Mouse (Mus musculus) left cerebral cortex, postnatal 4 days (tissue): ENCODE results near the gene Olfr406. TPM values are rescaled to one million over a fixed set of nuclear protein-coding genes. Genes with fewer than 3 reads are reported as not detected.

Experiments
- DNase-seq: peaks from one replicate; pipeline ENCODE4 v3.0.0-alpha.2; 2022
- intact Hi-C: fragments of 180-260 bp; cut with DNase I; formaldehyde crosslinking; loops from one replicate; pipeline ENCODE4 v1.15.1; 2025
- total RNA-seq, 2 experiments: library from RNA; stranded (reverse); gene quantifications; 2 replicates each; pipeline ENCODE4 v1.2.3; 2021

The Olfr406 gene
- not detected for total RNA-seq

GRCm38 (mm10) chr11:74259508-74259907 lies at the start of gene Olfr406:
Gene Olfr406, plus strand, starts transcription at chr11:74259808.
- DNase-seq: no peak
- intact Hi-C loops: no loop called here

- intact Hi-C loops: no loop called here
- no peak for DNase-seq
Measured at GRCm38 (mm10) chr11:74211279-74211678, 48.3 kb upstream of the Olfr406 start, which contains the start of gene Olfr43. Gene Olfr43, minus strand, starts transcription at chr11:74211379.

- intact Hi-C loops: no loop called here
- DNase-seq: no peak
Measured at GRCm38 (mm10) chr11:74241201-74241600, 18.4 kb upstream of the Olfr406 start.

GRCm38 (mm10) chr11:74283436-74283835 lies 23.8 kb downstream of the Olfr406 start, which contains the start of gene Olfr59:
Gene Olfr59, plus strand, starts transcription at chr11:74283736.
- intact Hi-C loops: no loop called here
- DNase-seq: no peak

GRCm38 (mm10) chr11:74287256-74287655 lies 27.6 kb downstream of the Olfr406 start:
- intact Hi-C loops: no loop called here
- DNase-seq: no peak

Other genes with a start within 250 kb of the Olfr406 start
- gene Olfr139, start 203.3 kb upstream of the Olfr406 start, total RNA-seq: not detected
- gene Olfr399, start 203.2 kb upstream of the Olfr406 start, total RNA-seq: not detected
- gene Zfp616, start 189.9 kb upstream of the Olfr406 start, total RNA-seq: not detected
- gene Olfr401, start 146.1 kb upstream of the Olfr406 start, total RNA-seq: not detected
- gene Olfr402, start 106.3 kb upstream of the Olfr406 start, total RNA-seq: not detected
- not detected for gene Olfr403, start 73.6 kb upstream of the Olfr406 start, total RNA-seq
- not detected for gene Olfr43, start 48.4 kb upstream of the Olfr406 start, total RNA-seq
- gene Olfr59, start 23.9 kb downstream of the Olfr406 start, total RNA-seq: not detected
- gene Olfr410, start 78.2 kb downstream of the Olfr406 start, total RNA-seq: not detected
- not detected for gene Olfr411, start 92.8 kb downstream of the Olfr406 start, total RNA-seq
- gene Olfr412, start 102.3 kb downstream of the Olfr406 start, total RNA-seq: not detected